Mouse (Mus musculus): ENCODE data around the gene Asb16.

Asb16 gene

GRCm38 (mm10) chr11:102310768-102311695 lies 42.5 kb downstream of the Asb16 start:
- DNase-seq (ENCODE audit: low spot score), result no peak

- DNase-seq (ENCODE audit: low spot score), result no peak
Observed at GRCm38 (mm10) chr11:102311966-102312365, 43.4 kb downstream of the Asb16 start.

GRCm38 (mm10) chr11:102312586-102312985 lies 44.0 kb downstream of the Asb16 start:
- no peak for DNase-seq (ENCODE audit: low spot score)

GRCm38 (mm10) chr11:102314321-102314720 lies 45.8 kb downstream of the Asb16 start:
- no peak for DNase-seq (ENCODE audit: low spot score)

- DNase-seq (ENCODE audit: low spot score), result no peak
Observed at GRCm38 (mm10) chr11:102315690-102316571, 47.4 kb downstream of the Asb16 start.

GRCm38 (mm10) chr11:102316572-102317297 lies 48.2 kb downstream of the Asb16 start:
- DNase-seq (ENCODE audit: low spot score), result peak; percentile 91

- no peak for DNase-seq (ENCODE audit: low spot score)
Observed at GRCm38 (mm10) chr11:102317298-102317900, 48.9 kb downstream of the Asb16 start.

- peak; percentile 83 for DNase-seq (ENCODE audit: low spot score)
Observed at GRCm38 (mm10) chr11:102317901-102318575, 49.5 kb downstream of the Asb16 start.

GRCm38 (mm10) chr11:102318576-102319409 lies 50.2 kb downstream of the Asb16 start:
- peak; percentile 66 for DNase-seq (ENCODE audit: low spot score)

GRCm38 (mm10) chr11:102319410-102319792 lies 50.9 kb downstream of the Asb16 start, which contains the start of gene Ubtf:
Ubtf (minus strand) TSS chr11:102319742.
- DNase-seq (ENCODE audit: low spot score), result peak; percentile 82

- peak; percentile 82 for DNase-seq (ENCODE audit: low spot score)
Observed at GRCm38 (mm10) chr11:102319941-102320685, 51.6 kb downstream of the Asb16 start.

- DNase-seq (ENCODE audit: low spot score), result peak; percentile 68
Observed at GRCm38 (mm10) chr11:102320686-102321005, 52.1 kb downstream of the Asb16 start.

- no peak for DNase-seq (ENCODE audit: low spot score)
Observed at GRCm38 (mm10) chr11:102321931-102322330, 53.4 kb downstream of the Asb16 start.

- DNase-seq (ENCODE audit: low spot score), result no peak
Observed at GRCm38 (mm10) chr11:102323516-102323915, 55.0 kb downstream of the Asb16 start.

GRCm38 (mm10) chr11:102327250-102327649 lies 58.7 kb downstream of the Asb16 start:
- DNase-seq (ENCODE audit: low spot score), result no peak

- DNase-seq (ENCODE audit: low spot score), result no peak
Observed at GRCm38 (mm10) chr11:102327839-102328238, 59.3 kb downstream of the Asb16 start.
